Mouse (Mus musculus) lung, embryonic 16.5 days (tissue): ENCODE results near the gene BC049762. TPM values are rescaled to one million over a fixed set of nuclear protein-coding genes. Genes with fewer than 3 reads are reported as not detected.

Source experiments
- ATAC-seq: fragments of 200-750 bp; cut with Nextera tagmentation; 2 replicates; pipeline ENCODE4 v1.8.0; 2017; ENCODE audit warnings: low read depth, mild to moderate bottlenecking, moderate library complexity
- H3K27ac ChIP-seq: fragments of 300-500 bp; sonication (generic); 2 replicates; pipeline ENCODE4 v1.5.1; 2014; ENCODE audit warnings: mild to moderate bottlenecking, control low read depth, low read length
- H3K27me3 ChIP-seq: fragments of 300-500 bp; sonication (generic); 2 replicates; pipeline ENCODE4 v1.6.1; 2014; ENCODE audit warnings: low read depth, low read length, mixed read lengths; ENCODE audit not compliant: control insufficient read depth, insufficient read depth
- H3K36me3 ChIP-seq: fragments of 300-500 bp; sonication (generic); 2 replicates; pipeline ENCODE4 v1.6.1; 2014; ENCODE audit warnings: low read length; ENCODE audit not compliant: control insufficient read depth, insufficient read depth
- H3K4me1 ChIP-seq: fragments of 300-500 bp; sonication (generic); replicated peaks from 2 replicates; pipeline ENCODE4 v1.6.1; 2014; ENCODE audit warnings: low read length, mixed read lengths; ENCODE audit not compliant: control insufficient read depth, insufficient read depth
- H3K4me2 ChIP-seq: fragments of 300-500 bp; sonication (generic); 2 replicates; pipeline ENCODE4 v1.6.1; 2014; ENCODE audit warnings: low read depth, low read length, control low read depth
- H3K4me3 ChIP-seq: fragments of 300-500 bp; sonication (generic); 2 replicates; pipeline ENCODE4 v1.5.1; 2014; ENCODE audit warnings: mild to moderate bottlenecking, low read length, control low read depth
- H3K9ac ChIP-seq: fragments of 300-500 bp; sonication (generic); 2 replicates; pipeline ENCODE4 v1.6.1; 2014; ENCODE audit warnings: low read length, control low read depth
- H3K9me3 ChIP-seq: fragments of 300-500 bp; sonication (generic); 2 replicates; pipeline ENCODE4 v1.6.1; 2016; ENCODE audit warnings: low read length; ENCODE audit not compliant: control insufficient read depth
- WGBS: fragments of 180-500 bp; shearing (Covaris S2); extraction: QIAGEN DNeasy Blood & Tissue Kit; methylation state at CpG from one replicate; pipeline ENCODE4 v1.1.7; 2014; 5-methylcytosine and 5-hydroxymethylcytosine counted together
- polyA plus RNA-seq: library from polyadenylated mRNA; unstranded; fragments of >200 nt; fragmentation: Nextera tagmentation; extraction: Ambion mirVana; gene quantifications from 2 replicates; pipeline ENCODE4 v1.2.1, GENCODE M21; 2015

Gene BC049762
- polyA plus RNA-seq, 1 experiment from 2014 or later, result 0.62 TPM

- H3K9me3 ChIP-seq, result no peaks in the 10 kb centered on the region
- no peak for ATAC-seq
- no peak overlapping the region for H3K27ac ChIP-seq
- H3K36me3 ChIP-seq, result no peaks in the 10 kb centered on the region
- H3K4me1 ChIP-seq, result no peaks in the 10 kb centered on the region
- H3K9ac ChIP-seq, result no peak overlapping the region
- no peak overlapping the region for H3K4me3 ChIP-seq
- WGBS, result 83% methylated on average over 9 of the region's 9 CpGs
- H3K27me3 ChIP-seq, result no peaks in the 10 kb centered on the region
- H3K4me2 ChIP-seq, result no peak overlapping the region
Measured at GRCm38 (mm10) chr11:51234626-51235025, 28.2 kb downstream of the BC049762 start.

- Histone ChIP-seq H3K9ac (no peak overlapping the region), H3K4me3 (no peak overlapping the region), H3K27ac (no peak overlapping the region), H3K36me3 (no peaks in the 10 kb centered on the region), H3K4me1 (no peaks in the 10 kb centered on the region), H3K27me3 (no peaks in the 10 kb centered on the region), H3K4me2 (no peak overlapping the region), H3K9me3 (no peaks in the 10 kb centered on the region)
- no peak for ATAC-seq
- WGBS, result 88% methylated on average over 4 of the region's 4 CpGs
Measured at GRCm38 (mm10) chr11:51227104-51227503, 35.7 kb downstream of the BC049762 start.

GRCm38 (mm10) chr11:51220308-51220707 is 42.5 kb downstream of the BC049762 start, which contains the start of gene Gm12569:
TSS of gene Gm12569 (plus strand) at chr11:51220473.
- 89% methylated on average over 11 of the region's 11 CpGs for WGBS
- H3K27ac ChIP-seq, result no peak within 1 kb of the TSS
- ATAC-seq, result no peak

GRCm38 (mm10) chr11:51219396-51219980 is 43.4 kb downstream of the BC049762 start:
- no peak overlapping the region for H3K9ac ChIP-seq
- H3K27ac ChIP-seq, result no peak overlapping the region
- no peak overlapping the region for H3K4me2 ChIP-seq
- WGBS, result 75% methylated on average over 12 of the region's 12 CpGs
- H3K9me3 ChIP-seq, result no peaks in the 10 kb centered on the region
- no peak for ATAC-seq
- H3K36me3 ChIP-seq, result no peaks in the 10 kb centered on the region
- H3K4me1 ChIP-seq, result no peaks in the 10 kb centered on the region
- no peak overlapping the region for H3K4me3 ChIP-seq
- no peaks in the 10 kb centered on the region for H3K27me3 ChIP-seq

More at GRCm38 (mm10) chr11:51220308-51220707, 42.5 kb downstream of the BC049762 start, which contains the start of gene Gm12569:
- no peak within 1 kb of the TSS for H3K4me2 ChIP-seq
- no peaks in the 10 kb centered on the region for H3K9me3 ChIP-seq
- no peaks in the 10 kb centered on the region for H3K36me3 ChIP-seq
- H3K4me3 ChIP-seq, result no peak within 1 kb of the TSS
- no peaks in the 10 kb centered on the region for H3K4me1 ChIP-seq
- H3K27me3 ChIP-seq, result no peaks in the 10 kb centered on the region
- no peak within 1 kb of the TSS for H3K9ac ChIP-seq

- no peak for ATAC-seq
- Histone ChIP-seq H3K36me3 (no peaks in the 10 kb centered on the region), H3K4me1 (no peaks in the 10 kb centered on the region), H3K27me3 (no peaks in the 10 kb centered on the region), H3K4me3 (no peak overlapping the region), H3K9ac (no peak overlapping the region), H3K4me2 (no peak overlapping the region), H3K9me3 (no peaks in the 10 kb centered on the region), H3K27ac (no peak overlapping the region)
- WGBS, result 81% methylated on average over 7 of the region's 7 CpGs
Measured at GRCm38 (mm10) chr11:51214021-51214420, 48.8 kb downstream of the BC049762 start.

- no peak overlapping the region for H3K27ac ChIP-seq
- H3K4me3 ChIP-seq, result no peak overlapping the region
- no peak overlapping the region for H3K9ac ChIP-seq
- no peak overlapping the region for H3K4me2 ChIP-seq
- H3K27me3 ChIP-seq, result no peaks in the 10 kb centered on the region
- no peak for ATAC-seq
- no peaks in the 10 kb centered on the region for H3K36me3 ChIP-seq
- H3K9me3 ChIP-seq, result no peaks in the 10 kb centered on the region
- 79% methylated on average over 5 of the region's 5 CpGs for WGBS
- H3K4me1 ChIP-seq, result no peaks in the 10 kb centered on the region
Measured at GRCm38 (mm10) chr11:51211426-51211825, 51.4 kb downstream of the BC049762 start.

- no peak for ATAC-seq
- WGBS, result 58% methylated on average over 3 of the region's 3 CpGs
- Histone ChIP-seq H3K36me3 (no peaks in the 10 kb centered on the region), H3K4me1 (no peaks in the 10 kb centered on the region), H3K27me3 (no peaks in the 10 kb centered on the region), H3K9me3 (no peaks in the 10 kb centered on the region), H3K4me2 (no peak overlapping the region), H3K27ac (no peak overlapping the region), H3K9ac (no peak overlapping the region), H3K4me3 (no peak overlapping the region)
Measured at GRCm38 (mm10) chr11:51207758-51208157, 55.1 kb downstream of the BC049762 start.

Other genes with a start within 250 kb of the BC049762 start
- gene Olfr54, start 248.8 kb downstream of the BC049762 start, polyA plus RNA-seq, result not detected in 2 replicates
- not detected in 2 replicates for gene Olfr1375, start 214.9 kb downstream of the BC049762 start, polyA plus RNA-seq
- gene Zfp354a, start 203.8 kb downstream of the BC049762 start, polyA plus RNA-seq, result 8.7 and 9.5 TPM in 2 replicates
- gene Gm12569, start 42.6 kb downstream of the BC049762 start, polyA plus RNA-seq, result not detected in 2 replicates
- 114 and 121 TPM in 2 replicates for gene Clk4, start 1.3 kb downstream of the BC049762 start, polyA plus RNA-seq
- 9.7 and 10.4 TPM in 2 replicates for gene Col23a1, start 26.9 kb upstream of the BC049762 start, polyA plus RNA-seq